Mouse (Mus musculus): ENCODE measurements around the gene Dpp4.

Dpp4 gene

DNA sequence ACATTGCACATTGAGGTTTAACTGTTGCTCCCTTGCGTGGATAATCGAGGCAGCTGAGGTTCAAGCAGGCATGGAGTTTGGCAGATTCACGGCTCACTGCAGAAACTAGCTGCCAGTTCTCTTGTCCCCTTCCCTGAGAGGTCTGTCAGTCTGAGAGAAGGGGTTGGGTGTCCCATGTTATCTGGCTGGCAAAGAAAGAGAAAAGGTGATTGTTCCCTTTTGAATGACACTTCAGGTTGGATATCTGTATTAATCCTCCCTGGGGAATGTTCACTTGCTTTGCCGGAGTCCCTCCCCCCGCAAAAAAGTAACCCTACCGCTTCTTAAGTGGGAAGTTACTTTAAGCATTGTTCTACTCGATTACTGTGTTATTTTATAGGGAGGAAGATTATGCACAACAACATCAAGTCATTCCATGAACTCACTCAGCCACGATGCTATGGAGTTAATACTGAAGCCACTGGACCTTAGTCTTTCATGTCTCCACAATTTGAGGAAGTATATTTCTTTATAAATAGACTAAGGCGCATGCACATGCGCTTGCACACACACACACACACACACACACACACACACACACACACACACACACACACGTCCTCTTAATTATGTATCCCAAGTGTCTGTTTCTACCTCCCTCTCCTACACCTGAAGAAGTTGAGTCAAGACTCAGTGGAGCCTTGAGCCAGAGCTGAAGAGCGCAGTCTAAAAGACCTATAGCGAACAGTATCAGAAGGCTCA, at the start of gene Dpp4:
Gene Dpp4, minus strand, starts transcription at position 151 of the 741 bp plus-strand sequence.
- DNase-seq (ENCODE audit: low spot score in 2 of 2): no peak

DNA sequence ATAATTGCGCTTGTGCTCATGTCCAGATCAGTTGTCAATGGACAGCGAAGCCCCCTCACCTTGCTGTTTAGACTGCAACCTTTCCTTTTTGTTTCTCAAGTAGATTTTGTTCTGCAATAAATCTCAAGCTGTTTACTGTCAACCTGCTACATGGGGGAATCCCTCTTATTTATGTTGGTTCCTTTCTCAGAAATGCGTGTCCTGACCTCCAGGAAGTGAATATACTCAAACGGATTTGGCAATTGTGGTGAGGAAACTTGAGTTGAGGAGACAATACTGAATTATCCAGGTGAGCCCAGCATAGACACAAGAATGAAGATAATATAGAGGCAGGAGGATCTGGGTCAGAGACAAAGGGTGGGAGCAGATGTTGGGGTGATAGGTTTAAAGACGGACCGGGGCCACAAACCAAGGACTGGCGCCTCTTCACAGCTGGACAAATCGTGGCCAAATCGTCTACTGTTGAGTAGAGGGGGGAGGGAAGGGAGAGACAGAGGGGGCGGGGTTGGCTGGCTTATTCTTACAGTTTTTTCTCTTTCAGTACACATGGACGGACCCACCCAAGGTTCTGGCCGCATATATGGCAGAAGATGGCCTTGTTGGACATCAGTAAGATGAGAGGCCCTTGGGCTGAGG, 48.9 kb upstream of the Dpp4 start:
- DNase-seq (ENCODE audit: low spot score in 2 of 2): no peak

DNA sequence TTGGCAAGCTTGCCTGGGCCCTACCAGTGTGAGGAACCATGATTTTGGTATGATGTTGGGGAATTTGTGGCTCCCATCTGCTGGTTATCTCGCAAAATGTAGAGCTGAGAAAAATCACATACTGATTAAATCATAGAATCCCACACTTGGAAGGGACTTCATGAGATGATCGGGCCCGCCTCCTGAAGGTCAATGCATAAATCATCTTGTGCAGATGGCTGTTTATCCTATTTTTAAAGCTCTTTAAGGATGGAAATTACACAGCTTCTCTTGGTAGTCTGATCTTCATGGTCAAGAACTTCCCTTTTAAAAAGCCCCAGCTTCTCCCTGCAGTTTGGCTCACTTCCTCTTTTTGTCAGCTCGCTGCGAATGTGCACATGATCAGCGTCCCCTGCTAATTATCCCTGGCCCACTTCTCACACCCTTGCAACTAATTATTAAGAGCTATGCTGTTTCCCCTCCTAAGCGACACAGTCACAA, 48.2 kb upstream of the Dpp4 start:
- DNase-seq (ENCODE audit: low spot score in 2 of 2): peak; percentile 41 to 61

DNA sequence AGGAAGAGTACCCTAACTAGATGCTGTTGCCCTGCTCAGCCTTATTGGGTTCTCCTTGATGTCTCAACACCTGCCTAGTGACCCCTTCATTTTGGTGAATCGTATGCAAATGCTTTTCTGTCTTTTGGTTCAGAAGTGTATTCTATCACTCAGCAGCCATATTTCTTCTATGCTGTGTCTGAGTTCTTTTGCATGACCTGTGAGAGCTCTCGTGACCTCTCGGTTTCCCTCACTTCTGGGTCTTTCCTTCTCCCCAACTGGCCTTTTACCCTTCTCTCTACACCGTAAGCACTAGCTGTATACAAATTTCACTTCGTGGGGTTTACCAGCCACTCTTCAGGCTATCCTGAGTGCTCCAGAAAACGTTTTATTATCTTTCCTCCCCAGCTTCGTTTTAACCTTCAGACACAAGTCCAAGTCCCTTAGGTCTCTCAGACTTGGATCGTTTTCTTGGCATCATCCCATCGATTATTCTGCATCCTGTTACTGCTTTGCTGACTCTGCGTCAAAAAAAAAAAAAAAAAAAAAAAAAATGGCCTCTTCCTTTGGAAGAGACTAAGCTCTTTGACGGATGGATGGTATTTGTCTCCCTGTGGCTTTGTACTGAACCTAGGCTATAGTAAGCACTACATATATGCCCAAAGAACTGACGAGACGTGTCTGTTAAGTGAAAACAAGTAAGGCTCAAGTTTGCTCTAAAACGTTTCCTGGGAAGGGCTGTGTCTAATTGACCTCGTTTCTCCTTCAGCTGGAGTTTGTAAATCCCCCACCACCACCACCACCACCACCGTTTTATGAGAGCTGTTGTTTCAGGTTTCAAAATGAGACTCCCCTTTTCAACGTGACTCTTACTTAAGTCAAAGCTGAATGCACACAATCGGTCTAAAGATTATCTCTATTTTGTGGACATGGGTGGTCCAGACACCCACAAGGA, 47.5 kb upstream of the Dpp4 start:
- no peak for DNase-seq (ENCODE audit: low spot score in 2 of 2)

DNA sequence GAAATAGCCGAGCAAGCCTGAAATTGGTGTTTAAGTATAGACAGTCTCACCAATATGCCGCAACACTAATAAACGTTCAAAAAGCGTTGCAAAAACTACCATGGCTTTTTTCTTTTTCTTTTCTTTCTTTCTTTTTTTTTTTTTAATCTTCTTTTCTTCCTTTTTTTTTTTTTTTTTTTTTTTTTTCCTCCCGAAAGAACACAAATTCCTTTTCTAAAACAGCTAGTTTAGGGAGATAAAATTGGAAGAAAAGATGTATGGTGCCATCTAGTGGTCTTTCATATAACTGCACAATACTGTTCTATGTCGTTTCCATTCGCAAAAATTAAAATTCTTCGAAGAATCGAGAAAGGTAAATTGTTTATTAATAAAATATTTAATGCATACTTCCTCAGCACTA, 46.0 kb upstream of the Dpp4 start:
- no peak for DNase-seq (ENCODE audit: low spot score in 2 of 2)

DNA sequence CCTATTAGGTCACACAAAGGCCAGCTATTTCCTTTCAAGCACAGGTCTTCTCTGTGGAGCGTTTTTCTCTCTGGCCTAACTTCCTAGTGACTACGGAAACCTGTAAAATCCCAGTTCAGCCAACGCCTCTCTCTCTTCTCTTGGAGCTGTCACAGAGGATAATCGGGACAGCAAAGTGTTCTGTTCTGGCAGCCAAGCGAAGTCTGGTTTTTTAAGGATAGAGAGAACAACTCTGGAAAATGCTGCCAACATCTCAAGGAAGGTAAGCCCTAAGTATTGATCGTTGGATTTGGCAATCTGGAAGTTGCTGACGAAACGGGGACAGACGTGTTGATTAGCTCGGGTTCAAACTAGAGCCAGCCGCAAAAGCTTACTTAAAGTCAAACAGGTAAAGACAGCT, 43.0 kb upstream of the Dpp4 start:
- DNase-seq (ENCODE audit: low spot score in 2 of 2): no peak

DNA sequence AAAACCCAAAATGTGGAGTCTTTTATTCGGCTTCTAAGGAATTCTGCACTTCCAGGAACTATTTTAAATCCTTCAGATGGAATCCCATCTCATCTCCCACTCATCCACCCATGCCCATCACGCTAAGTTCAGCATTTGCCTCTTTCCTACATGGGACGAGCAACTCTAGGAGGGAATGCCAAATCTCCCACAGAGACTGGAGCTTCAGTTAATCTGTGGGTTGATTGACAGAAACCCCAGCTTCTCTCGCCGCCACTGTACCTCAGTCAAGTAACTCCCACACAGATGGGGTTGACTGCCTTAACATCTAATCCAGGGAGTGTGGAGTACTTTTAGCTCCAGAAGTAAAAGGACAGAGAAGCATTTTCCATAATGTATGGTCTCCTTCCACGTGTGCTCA, 42.0 kb upstream of the Dpp4 start:
- no peak for DNase-seq (ENCODE audit: low spot score in 2 of 2)

DNA sequence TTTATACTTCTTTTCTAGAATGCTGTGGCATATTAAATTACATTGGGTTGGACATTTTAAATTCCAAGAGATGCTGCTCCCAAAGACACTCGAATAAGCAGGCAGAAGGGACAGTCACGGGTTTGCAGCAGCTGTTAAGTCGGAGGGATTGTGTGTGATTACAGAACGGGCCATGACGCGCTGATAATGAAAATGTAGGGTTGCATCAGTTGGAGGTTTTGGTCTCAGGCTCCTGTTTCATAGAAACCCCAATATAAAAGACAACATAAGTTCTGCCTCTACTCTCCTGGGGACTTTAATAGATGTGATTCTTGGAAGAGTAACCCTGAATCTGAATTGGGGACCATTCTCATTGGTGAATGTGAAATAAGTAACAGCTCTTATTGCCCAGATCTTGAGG, 38.3 kb upstream of the Dpp4 start:
- no peak for DNase-seq (ENCODE audit: low spot score in 2 of 2)

DNA sequence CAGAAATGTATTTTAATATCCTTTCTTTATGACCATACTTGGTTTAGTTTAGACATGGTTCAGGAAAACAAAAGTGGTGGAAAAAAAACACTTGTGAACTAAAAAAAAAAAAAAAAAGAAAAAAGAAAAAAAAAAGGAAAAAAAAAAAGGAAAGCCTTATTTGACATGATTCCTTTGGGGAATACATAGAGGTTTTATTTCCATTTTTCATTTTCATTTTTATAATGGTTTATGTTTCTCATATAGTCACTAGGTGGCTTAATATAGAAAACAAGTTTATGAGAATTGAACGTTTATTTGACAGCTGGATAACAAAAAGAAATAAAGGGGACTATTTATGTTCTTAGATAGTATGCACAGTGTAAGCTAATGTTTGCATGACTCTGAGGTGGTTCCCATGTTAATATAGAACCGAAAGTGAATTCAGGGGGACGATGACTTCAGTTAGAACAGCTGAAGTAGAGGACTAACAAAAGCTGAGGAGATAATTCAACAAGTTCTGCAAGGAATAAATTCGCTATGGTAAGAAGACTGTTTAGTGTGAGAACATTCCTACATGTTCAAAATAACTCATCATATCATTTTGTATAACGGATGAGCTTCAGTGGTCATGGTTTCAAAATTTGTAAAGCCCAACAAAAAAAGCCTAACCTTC, 37.8 kb upstream of the Dpp4 start:
- DNase-seq (ENCODE audit: low spot score in 2 of 2): no peak

DNA sequence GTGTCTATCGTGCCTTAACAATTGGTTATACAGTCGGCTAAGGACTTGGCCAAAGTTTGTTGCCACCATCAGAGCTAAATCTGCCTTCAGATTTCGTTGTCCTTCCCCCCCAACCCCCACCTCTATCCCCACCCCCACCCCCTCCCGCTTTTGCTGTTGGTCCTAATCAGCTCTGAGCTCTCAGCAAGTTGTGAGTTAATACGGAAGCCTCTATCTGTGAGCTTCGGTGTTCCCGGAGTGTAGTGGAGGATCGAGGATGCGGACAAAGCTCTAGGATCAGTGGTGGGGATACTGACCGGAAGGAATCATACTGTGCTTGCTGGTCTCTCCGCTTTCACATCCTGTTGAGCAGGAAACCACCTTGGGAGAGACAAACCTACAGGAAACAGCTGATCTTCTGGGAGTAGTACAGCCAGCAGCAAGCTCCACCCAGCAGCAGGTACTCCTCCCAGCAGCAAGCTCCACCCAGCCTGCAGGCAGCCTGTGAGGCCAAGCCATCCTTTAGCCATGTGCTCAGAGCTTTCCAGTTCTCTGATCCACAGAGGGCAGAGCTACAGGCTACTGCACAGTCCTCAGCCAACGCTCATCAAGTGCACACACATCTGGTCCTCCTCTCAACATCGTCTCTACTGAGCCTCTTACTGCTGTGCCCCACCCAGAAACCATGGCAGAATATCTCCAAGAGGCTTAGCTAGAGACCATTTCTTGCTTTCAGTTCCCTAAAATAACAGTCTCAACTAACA, 28.9 kb upstream of the Dpp4 start:
- no peak for DNase-seq (ENCODE audit: low spot score in 2 of 2)

DNA sequence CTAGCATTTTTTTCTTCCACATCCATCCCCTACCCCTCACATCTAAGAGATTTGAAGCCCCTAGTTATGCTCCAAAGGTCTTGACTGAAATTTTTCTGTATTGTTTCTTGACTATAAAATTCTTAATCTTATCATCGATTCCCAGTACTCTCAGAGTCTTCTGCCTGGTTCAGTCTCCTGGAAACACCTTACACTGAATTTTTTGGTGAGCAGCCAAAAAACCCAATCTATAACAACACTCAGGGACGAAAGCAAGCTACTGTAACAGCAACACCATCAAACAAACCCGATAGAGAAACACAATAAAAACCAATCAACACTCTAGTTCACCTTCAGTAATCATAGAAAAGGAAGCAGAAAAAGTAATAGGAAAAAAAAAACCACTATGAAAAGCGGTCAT, 28.1 kb upstream of the Dpp4 start:
- DNase-seq (ENCODE audit: low spot score in 2 of 2): no peak

DNA sequence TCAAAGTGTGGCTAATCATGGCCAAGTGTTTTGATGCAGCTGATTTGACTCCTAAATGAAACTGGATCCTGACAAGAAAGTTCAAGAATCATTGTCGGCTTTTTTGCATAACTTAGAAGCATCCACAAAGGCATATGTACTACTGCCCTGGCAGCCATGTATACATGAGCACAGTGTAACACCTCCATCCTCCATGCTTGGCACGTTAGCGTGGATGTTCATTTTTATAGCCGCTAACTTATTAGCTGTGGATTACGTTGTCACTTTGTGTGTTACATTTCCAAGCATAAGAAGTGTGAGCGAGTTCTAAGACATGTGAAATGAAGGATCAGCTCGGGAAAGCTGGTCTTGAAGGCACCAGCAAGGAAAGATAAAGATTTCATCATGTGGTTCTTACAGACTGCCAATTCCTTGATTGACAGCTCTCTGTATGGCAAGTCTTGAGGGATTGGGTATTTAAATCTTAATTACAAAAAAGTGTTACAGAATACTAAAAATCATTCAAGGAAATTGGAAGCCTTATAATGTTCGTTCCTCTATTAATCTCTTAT, 19.3 kb upstream of the Dpp4 start:
- no peak for DNase-seq (ENCODE audit: low spot score in 2 of 2)

DNA sequence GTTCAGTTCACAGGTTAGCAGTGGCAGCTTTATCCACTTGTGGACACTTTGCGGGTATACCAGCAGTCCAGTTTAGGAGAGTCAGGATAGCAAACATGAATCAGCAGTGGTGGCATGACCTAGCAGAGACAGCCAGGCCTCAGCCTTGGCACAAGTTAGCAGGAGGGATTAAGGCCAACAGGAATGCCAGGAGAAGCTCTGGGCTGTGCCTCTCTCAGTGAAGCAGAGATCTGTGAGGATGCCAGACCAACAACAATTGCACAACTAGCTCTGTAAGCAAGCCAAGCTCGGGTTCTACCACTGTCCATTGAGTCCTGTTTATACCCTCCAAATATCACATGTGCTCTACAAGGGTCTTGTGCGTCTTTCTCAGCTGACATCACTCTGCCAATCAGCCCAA, 13.9 kb upstream of the Dpp4 start:
- no peak for DNase-seq (ENCODE audit: low spot score in 2 of 2)

DNA sequence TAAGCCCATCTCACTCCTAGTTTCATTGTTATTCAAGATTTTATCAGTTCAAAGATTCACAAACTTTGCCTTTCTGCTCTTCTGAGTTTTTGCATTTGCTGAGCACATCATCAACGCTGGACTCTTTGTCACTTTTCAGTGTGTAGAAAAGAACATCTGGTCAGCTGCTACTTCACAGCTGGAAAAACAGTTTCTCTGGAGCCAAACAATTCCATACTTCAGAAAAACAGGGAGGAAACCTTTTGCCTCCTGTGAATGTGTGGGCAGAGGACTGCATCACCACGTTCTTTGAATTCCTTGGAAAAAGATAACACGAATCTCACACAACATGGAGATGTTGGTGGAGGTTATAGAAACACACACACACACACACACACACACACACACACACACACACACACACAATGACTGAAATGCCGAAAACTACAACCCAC, 11.3 kb upstream of the Dpp4 start:
- DNase-seq (ENCODE audit: low spot score in 2 of 2): no peak

DNA sequence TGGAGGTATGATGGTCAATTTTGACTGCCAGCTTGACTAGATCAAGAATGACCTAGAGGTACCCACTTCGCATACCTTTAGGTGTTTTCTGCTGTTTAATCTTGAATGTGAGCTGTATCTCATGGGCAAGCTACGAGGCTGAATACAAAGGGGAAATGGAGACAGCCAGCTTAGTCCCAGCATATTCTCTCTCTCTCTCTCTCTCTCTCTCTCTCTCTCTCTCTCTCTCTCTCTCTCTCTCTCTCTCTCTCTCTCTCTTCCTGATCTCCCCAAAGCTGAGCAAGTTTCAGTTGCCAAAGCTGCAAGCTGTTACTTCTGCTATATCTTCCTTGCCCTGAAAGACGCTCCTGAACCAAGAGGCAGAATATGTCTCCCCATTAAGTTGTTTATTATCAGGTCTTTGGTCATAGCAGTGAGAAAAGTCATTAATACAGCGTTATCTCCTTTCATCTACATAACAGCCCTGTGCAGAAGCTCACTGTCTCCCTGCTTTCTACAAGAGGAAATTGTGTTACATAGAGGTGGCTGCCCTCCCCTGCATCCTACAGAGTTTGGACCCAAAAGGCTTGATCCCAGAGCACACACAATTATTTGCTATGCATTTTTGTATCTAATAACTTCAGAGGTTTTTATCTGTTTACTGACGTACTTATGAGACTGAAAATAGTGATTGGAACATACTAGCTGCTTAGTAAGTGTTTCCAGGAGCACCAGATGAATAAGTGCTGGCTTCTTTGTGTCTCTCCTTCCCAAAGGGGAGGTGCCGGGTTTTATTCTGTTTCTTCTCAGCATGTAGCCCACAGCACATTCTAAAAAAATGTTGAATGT, 10.7 kb upstream of the Dpp4 start:
- DNase-seq (ENCODE audit: low spot score in 2 of 2): no peak

DNA sequence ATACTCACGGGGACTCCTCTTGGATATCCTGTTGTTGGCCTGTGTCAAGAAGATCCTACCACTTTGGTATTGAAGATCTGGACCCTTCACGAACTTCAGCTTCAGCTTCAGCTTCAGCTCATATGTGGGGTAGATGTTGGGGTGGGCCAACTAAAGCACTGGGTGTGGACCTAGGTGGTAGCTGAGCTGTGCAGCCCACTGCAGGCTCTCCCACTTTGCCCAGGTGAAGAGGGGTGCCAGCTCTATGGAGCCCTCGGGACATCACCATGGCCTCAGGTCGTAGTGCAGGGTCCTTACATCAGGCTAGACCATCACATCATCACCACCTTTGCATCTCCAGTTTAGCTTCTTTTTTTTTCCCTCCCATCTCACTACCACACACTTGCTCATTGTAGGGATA, 9.2 kb upstream of the Dpp4 start:
- DNase-seq (ENCODE audit: low spot score in 2 of 2): no peak

DNA sequence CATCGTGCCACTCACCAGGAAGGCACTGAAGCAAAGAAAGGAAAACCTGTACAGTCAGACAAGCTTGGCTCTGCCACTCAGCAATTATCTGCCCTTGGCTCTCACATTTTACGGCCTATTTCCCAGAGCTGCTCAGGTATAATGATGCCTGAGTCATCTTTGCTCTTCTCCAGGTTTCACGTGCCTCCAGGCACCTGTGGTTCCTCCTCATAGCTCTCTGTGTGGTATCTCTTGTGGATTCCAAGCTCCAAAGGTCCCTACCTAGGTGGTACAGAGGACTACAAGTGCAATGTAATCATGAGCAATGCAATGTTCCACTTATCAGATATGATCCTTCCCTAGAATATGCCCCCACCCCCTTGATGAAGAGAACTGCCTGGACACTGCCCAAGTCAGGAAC, 8.0 kb upstream of the Dpp4 start:
- no peak for DNase-seq (ENCODE audit: low spot score in 2 of 2)

DNA sequence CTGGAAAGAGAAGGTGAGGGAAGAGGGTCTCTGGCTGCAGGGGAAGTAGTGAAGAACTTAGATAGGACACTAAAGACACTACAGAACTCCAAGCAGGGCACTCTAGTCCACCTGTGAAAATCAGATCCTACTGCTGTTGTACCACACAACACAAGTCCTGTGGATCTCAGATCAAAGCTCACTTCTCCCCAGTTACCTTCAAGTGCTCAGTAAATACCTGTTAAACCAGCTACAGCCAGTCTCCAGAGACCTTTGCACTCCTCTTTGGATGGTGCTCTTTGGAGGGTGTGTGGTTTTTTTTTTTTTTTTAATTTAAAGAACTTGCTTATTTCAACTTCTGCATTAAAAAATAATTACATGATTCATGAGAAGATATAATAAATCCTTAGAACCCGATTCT, 5.2 kb upstream of the Dpp4 start:
- no peak for DNase-seq (ENCODE audit: low spot score in 2 of 2)

DNA sequence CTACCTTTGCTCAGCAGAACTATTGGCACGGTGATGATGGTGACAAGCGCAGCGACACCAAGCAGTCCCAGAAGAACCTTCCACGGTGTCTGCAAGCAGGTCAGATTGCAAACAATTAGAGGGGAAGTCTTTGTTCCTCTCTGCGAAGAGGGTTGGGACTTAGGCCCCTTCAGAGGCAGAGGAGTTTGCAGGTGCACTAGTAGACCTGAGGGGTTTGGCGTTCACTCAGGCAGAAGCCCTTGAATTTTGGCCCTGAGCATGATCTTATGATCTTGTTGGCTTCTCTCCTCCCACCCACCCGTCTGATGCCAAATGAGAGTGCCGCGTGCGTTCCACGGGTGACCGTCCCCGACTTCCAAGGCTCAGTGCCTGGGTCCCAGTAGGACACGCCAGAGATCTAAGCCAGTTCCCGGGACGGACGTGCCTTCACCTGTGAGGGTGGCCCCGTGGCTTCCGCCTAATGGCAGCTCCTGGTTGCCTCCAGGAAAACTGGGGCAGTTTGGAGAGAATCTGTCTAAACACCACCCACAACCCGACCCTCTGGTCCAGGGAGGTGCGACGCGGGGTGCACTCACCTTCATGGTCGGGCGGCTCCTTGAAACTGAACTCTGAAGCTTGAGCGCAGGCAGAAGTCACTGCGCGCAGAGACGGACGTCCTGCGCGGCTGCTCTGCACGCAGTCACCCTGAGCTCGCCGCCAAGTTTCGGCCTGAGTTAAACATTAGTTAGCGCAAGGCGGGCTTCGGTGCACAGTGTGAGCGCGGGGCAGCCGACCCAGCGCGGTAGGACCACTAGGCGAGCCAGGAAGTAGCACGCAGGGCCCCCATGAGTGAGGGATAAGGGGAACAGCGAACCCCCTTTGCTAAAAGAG, 585 bp downstream of the Dpp4 start:
- DNase-seq (ENCODE audit: low spot score in 2 of 2): peak in 1 of 2 experiments; percentile 25

Data from right cerebral cortex, postnatal 10 days (tissue).